Mouse (Mus musculus) liver, embryonic 14.5 days (tissue): ENCODE measurements around the gene Prr14.
A peak's percentile ranks its signal among the peaks of the same experiment; 100 is the strongest.

Experiments
- CTCF ChIP-seq: IDR thresholded peaks from 2 replicates; pipeline ENCODE4 v1.5.1; 2016; ENCODE audit warnings: antibody characterized with exemption, low read depth, control low read depth
- EP300 ChIP-seq: IDR thresholded peaks from 2 replicates; pipeline ENCODE4 v1.6.1; 2016; ENCODE audit warnings: antibody characterized with exemption, low read depth

GRCm38 (mm10) chr7:127421388-127422191 lies 37.8 kb upstream of the Prr14 start, which contains the start of gene Zfp688:
- TF ChIP-seq CTCF = peak; percentile 27
- TF ChIP-seq EP300 = no peak
